Mouse (Mus musculus) gastrocnemius, postnatal 10 days (tissue): ENCODE data around the gene Sh3bp1. TPM values are rescaled to one million over a fixed set of nuclear protein-coding genes. Genes with fewer than 3 reads are reported as not detected.

ENCODE experiments used
- DNase-seq: peaks from one replicate; pipeline ENCODE4 v3.0.0; 2021; ENCODE audit warnings: mixed read lengths
- long read RNA-seq, 2 experiments: library from polyadenylated mRNA; stranded (forward); transcript quantifications; one replicate each; pipeline ENCODE4 v2.0.0; 2021
- total RNA-seq, 2 experiments: library from RNA; stranded (reverse); gene quantifications; 2 replicates each; pipeline ENCODE4 v1.2.3; 2021

Sh3bp1 gene
- total RNA-seq, result 10 to 100 TPM in 1 of 2 experiments, 1 to 10 TPM in 1; 6.0 to 11.6 TPM
- long read RNA-seq, experiment 1, partial matches to known transcripts, result 0 of 2 reads
- long read RNA-seq, experiment 1, other reads (novel, unspliced or antisense), result 0 of 2 reads
- long read RNA-seq, experiment 2, partial matches to known transcripts, result 1 of 4 reads
- long read RNA-seq, experiment 2, other reads (novel, unspliced or antisense), result 0 of 4 reads

DNA sequence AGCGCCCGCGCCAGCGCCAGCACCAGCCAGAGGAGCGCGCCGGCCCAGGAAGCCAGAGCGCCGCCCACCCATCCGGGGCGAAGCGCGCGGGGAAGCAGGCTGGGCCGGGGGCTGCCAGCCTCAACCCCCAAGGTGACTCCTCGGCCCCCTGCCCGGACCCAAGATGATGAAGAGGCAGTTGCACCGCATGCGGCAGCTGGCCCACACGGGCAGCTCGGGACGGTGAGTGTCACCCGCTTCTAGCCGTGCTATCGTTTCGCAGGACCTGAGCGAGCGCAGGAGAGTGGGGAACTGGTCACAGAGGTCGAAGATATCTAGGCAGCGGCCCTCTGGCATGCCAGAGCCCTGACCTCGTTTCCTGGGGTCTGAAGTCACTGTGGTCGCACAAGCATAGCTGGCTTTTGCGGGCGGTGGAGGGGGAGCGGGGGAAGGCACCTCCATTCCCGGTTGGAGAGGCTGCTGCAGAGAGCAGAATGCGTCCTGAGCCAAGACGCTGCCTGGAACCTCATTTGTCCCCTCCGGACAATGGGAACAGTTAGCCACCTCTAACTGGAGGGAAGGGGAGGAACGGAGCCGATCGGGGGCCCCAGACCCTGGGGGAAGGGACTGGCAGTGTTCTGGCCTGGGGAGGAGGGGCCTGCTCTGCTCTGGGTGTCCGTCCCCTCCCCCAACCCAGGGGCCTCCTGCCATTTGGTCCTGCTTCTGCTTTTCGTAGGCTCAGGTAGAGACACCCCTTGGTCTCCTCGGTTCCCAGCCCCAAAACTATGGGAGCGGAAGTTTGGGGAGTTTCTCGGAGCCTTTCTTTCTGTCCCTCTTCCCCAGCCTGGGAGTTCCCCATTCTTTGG is at the start of gene Sh3bp1:
Gene Sh3bp1 (plus strand): TSS at position 29 of the 845 bp plus-strand sequence.
- peak; percentile 75 for DNase-seq

DNA sequence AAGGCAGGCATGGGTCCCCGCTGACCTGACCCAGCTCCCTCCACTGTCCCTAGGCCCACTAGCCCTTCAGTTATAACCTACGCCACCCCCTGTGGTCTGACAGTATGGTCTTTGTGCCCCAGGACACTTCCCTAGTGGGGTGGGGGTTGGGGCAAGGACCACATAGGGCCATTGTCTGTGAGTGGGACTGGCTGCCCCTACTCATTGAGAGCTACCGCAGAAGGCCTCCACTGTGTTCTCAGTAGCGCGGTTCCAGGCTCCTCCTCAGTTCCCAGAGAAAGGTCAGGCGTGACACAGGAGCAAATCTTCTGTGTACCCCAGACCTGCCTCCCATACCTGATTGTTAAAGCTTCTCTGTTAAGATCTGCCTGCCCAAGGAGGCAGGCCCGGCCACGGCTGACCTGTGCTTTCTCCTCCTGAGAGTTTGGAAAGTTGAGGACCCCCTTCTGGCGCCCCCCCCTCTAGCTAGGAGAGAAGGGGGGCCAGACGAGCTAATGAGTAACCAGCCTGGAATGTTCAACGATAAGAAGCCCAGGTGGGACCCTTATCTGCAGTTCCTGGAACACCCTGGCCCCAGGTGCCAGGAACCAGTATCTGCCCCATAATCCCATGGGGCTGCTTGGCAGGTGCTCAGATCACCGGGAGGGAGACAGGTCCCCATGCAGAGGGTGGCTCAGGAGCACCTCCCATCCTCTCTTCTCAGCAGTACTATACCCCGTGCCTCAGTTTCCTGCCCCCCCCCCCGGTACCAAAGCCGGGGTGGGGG is 49.3 kb upstream of the Sh3bp1 start:
- no peak for DNase-seq

DNA sequence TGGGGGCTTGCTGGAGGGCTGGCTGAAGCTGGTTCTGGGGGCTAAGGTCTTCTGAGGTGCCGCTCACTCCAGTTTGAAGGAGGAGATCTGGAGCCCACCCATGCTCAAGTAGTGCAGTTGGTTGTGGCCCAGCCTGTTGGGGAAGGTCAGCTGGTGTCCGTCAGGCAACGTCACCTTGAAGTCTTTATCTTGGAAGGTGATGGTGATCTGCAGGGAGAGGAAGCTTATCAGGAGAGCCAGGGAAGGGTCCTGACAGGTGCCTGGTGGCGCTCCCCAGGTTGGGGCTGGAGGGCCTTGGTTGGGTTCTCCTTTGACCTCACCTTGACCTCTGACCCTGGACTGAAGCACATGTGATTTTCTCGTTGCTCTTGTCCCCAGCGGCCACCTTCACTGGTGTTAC is 48.6 kb upstream of the Sh3bp1 start:
- DNase-seq, result no peak

DNA sequence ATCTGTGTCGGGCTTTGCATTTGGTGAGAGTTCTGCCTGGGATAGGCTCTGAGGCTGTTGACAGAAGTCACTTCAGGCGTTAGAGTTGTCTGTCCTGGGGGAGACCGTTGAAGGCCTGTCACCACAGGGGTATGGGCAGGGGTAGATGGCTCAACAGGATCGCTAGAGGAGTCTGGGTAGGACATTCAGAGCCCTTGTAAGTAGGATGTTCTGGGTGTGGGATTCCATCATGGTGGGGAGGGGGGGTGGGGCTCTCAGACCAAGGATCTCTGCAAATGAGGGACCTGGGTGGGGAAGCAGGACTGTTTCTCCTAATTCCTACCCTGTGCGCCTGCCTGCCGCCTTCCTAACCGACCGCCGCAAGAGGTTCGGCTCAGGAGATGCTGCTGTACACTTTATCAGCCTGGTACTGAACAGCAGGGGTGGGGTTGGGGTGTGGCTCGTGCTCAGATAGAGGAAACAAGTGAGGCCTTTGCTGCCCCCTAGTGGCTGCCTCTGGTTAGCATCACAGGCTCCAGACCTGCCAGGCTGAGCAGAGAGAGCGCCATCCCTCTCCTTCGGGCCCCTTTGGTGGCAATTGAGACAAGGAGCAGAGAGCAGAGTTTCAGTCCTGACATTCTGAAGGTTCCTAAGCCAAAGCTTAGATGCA is 47.9 kb upstream of the Sh3bp1 start:
- DNase-seq, result peak; percentile 96

- no peak for DNase-seq
These were observed 44.1 kb upstream of the Sh3bp1 start, which contains the start of gene Lgals2 for GRCm38 (mm10) chr15:78855303-78855965. Lgals2 (minus strand) TSS chr15:78855529.

DNA sequence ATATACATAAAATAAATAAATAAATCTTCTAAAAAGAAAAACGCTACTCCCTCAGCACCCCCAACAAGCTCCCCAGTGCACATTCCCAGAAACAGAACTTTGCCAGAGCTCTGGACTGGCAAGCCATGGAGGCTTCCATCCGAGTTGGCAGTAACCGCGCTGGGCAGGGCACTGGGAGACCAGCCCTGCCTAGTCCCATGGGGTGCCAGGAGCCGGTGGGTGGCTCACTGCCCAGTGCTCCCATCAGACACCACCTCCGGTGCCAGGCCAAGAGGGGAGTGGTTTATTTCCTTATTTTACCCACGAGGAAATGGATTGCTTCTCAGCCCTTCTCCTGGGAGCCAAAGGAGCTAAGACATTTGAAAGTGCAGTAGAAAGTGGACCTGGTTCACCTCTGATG is 42.6 kb upstream of the Sh3bp1 start:
- DNase-seq, result peak; percentile 74

GRCm38 (mm10) chr15:78859311-78859710 is 40.3 kb upstream of the Sh3bp1 start:
- DNase-seq, result no peak

DNA sequence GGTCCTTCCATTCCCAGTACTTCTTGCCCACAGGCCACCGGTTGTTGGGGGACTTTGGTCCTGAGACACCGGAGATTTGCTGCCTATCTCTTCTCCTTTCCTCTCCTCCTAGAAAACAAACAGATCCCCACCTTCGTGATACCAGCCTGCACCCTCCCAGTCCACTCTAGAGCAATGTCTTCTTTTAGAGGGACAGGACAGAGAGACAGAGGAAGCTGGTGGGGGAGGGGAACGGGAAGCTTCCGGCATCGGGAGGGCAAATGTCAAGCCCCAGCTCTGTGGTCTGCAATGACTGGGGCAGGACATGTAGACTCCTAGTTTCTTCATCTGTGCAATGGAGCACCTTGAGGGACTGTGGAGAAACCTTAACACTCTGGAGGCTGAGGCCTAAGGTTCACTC is 39.9 kb upstream of the Sh3bp1 start:
- no peak for DNase-seq

GRCm38 (mm10) chr15:78862280-78862679 is 37.3 kb upstream of the Sh3bp1 start:
- DNase-seq, result no peak

- no peak for DNase-seq
These were observed 36.4 kb upstream of the Sh3bp1 start for GRCm38 (mm10) chr15:78863154-78863553.

DNA sequence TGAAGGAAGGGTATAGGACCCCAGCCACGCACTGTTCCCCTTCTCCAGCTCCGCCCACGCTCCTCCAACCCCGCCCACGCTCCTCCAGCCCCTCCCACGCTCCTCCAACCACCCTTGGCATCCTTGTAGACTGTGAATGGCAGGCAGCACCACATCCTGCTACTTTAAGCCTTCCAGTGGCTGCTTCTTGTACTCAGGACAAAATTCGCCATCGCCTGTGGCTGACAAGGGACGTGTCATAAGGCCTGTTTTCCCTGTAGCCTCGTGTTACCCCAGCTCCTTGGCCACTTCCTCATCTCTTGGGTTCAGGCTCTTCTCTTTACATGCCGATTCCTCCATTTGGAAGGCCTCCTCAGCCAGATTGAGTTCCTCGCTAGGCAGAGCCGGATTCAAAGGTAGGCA is 35.7 kb upstream of the Sh3bp1 start:
- DNase-seq, result no peak

GRCm38 (mm10) chr15:78868398-78868797 is 31.2 kb upstream of the Sh3bp1 start:
- no peak for DNase-seq

DNA sequence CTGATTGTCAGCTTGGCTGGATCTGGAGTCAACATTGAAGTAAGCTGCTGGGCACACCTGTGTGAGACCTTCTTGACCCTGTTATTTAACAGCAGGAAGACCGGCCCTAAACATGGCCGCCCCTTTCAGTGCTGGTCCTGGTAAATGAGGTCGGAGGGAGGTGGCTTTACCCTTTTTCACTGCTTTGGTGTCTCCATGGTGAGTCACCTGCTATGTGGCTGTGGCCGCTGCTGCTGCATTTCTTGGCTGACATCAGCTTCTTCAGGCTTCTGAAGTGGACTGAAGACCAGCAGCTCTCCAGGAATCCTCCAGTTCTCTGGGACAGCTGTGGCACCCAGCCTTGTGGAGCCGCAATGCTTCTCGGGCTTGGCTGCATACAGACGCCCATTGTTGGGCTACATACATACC is 30.7 kb upstream of the Sh3bp1 start:
- no peak for DNase-seq

GRCm38 (mm10) chr15:78869775-78870174 is 29.8 kb upstream of the Sh3bp1 start:
- DNase-seq, result no peak

DNA sequence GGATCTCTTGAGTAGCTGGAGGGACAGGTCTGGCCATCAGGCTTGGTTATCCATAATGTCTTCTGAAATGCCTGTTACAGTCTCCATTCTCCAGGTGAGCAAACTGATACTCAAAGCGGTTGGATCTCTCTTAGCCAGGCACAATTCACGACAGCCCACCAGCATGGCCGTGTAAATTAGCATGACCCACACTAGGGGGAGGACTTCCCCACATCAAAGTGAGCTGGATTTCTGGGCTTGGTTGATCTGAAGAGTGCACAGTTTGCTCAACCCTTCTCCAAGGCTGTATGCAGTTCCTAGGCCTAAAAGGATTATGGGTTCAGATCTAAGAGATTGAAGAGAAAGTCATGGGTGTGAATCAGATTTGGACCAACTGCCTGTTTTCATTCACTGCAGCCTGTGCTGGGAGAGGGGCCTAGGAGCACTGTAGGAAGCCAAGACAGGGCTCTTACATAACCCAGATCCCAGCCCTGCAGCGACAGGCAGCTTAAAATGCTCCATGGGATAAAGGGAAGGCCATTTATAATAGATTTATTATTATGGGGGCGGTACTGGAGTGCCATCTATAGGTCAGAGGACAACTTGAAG is 27.5 kb upstream of the Sh3bp1 start:
- DNase-seq, result no peak

GRCm38 (mm10) chr15:78873803-78874435 is 25.6 kb upstream of the Sh3bp1 start:
- DNase-seq, result no peak

GRCm38 (mm10) chr15:78874989-78875388 is 24.6 kb upstream of the Sh3bp1 start:
- no peak for DNase-seq

DNA sequence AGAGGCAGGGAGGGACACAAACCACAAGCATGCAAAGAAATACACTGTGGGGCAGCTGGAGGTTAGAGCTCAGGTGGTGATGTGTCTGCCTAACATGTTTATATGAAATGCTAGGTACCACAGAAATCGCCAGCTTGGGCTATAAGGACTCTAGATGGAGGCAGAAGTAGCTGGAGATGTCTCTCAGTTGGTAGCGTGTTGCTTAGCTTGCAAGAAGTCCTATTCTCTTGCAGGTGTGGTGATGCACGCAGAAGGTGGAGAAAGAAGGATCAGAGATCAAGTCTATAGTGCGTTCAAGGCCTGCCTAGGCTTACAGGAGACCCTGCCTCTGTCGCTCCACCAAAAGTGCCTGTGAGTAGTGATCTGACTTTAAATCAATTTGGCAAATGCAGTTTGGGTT is 24.0 kb upstream of the Sh3bp1 start:
- DNase-seq, result no peak

DNA sequence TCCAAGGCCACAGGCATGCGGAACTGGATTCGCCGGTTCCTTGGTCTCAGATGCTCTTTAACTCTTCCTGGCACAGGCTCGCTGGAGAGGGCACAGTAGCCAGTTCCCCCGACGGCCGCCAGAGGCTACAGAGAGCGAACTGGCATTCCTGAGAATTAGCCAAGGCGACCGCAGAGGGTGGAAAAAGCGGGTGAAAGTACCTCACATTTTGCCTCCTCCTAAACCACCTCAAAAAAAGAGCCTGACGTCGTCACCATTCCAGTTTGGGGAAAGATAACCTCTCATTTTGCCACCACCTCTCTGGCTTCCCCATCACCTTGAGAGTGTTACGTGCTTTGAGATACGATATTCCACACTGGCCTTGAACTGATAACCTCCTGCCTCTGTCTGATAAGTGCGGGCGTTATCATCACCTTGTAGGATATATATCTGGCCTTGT is 23.3 kb upstream of the Sh3bp1 start:
- DNase-seq, result peak; percentile 82

DNA sequence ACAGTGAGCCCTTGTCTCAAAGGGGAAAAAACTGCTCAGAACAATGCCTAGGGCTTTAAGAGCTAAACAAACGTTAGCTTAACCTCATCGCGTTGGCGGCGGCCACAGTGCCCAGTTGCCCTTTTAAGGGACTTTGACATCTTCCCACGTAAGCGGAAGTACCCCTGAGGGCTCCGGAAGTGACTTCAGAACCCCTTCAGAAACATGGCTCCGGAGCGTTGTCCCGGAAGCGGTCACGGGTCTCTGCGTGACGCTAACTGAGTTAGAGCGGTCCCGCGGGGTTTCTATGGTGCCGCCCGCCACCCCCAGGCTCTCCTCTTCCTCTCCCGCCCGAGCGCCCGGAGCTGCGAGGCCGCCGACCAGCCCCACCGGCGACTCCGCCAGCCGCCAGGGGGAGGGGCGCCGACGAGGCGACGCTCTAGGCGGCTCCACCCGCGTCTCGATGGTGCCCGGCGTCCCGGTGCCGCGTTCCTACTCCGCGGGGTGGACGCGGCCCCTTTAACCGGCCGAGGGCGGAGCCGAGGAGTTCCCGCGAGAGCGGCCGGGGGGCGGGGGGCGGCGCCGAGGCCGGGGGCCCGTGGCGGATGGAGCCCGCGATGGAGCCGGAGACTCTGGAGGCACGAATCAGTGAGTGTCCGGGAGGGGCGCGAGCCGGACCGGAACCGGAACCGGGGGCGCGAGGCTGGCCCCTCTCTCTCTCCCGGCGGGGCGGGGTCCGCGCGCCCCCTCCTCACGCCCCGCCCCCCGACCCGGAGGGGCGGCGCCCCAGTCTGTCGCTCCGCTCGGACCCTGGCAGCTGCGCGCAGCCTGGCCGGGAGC is 22.4 kb upstream of the Sh3bp1 start, which contains the start of gene Gga1:
Gene Gga1 (plus strand): TSS at position 200 of the 819 bp plus-strand sequence.
- peak; percentile 86 for DNase-seq
